8 mouse cellular contexts compared by ENCODE assay signal in genomic region chr13:17695898-17696580, GRCm38 (mm10). TPM values are rescaled to one million over a fixed set of nuclear protein-coding genes. Genes with fewer than 3 reads are reported as not detected.
DNase-seq lines count a peak whose midpoint lies in the region; ATAC-seq and TF ChIP-seq lines count a peak whose summit lies in the region.

No protein-coding gene starts in this region.

- ATAC-seq in kidney, embryonic 16.5 days (ENCODE audit: low FRiP score, low TSS enrichment), result no peak
- no peak for ATAC-seq in forebrain, postnatal 0 days
- no peak for ATAC-seq in midbrain, embryonic 11.5 days (ENCODE audit: low FRiP score)

- TF ChIP-seq CTCF in forebrain, postnatal 0 days (IDR thresholded peaks at IDR 0.05; ENCODE audit: low read depth), result no peak

- no peak for DNase-seq in kidney, adult 11 months
- DNase-seq in adipocyte (ENCODE audit: low spot score), result peak; percentile 36
- DNase-seq in forebrain, postnatal 0 days, result peak; percentile 41
- DNase-seq in midbrain, embryonic 11.5 days (ENCODE audit: low spot score, missing footprints), result peak; percentile 86
- no peak for DNase-seq in right cerebral cortex, postnatal 10 days (ENCODE audit: low spot score in 2 of 2)
- DNase-seq in adrenal gland, adult (ENCODE audit: inconsistent age in 2 of 2, low spot score in 1 of 2), result no peak
- no peak for DNase-seq in yolk sac, embryonic 10.5 days (ENCODE audit: low spot score)

- H3K4me1 ChIP-seq in kidney, embryonic 16.5 days (ENCODE audit: insufficient read depth, low read length), result peaks cover 15% of the 10 kb centered on the region; the same call in 1 of the 2 replicates
- H3K4me1 ChIP-seq in forebrain, postnatal 0 days (ENCODE audit: insufficient read depth), result peaks cover 3% of the 10 kb centered on the region; the same call in 1 of the 2 replicates
- H3K4me1 ChIP-seq in midbrain, embryonic 11.5 days (ENCODE audit: control insufficient read depth, insufficient read depth, low read length), result 0 out of 2 replicates have a peak, but pooled peaks cover 4% of the 10 kb centered on the region

- no peaks in the 10 kb centered on the region for H3K9me3 ChIP-seq in kidney, embryonic 16.5 days (ENCODE audit: low read length)
- H3K9me3 ChIP-seq in forebrain, postnatal 0 days (ENCODE audit: low read length), result no peaks in the 10 kb centered on the region
- H3K9me3 ChIP-seq in midbrain, embryonic 11.5 days (ENCODE audit: control insufficient read depth, low read length), result no peaks in the 10 kb centered on the region

- no peaks in the 10 kb centered on the region for H3K27me3 ChIP-seq in kidney, embryonic 16.5 days (ENCODE audit: insufficient read depth, low read length)
- H3K27me3 ChIP-seq in forebrain, postnatal 0 days (ENCODE audit: insufficient read depth, low read length), result no peaks in the 10 kb centered on the region
- H3K27me3 ChIP-seq in midbrain, embryonic 11.5 days (ENCODE audit: control insufficient read depth, insufficient read depth, low read length), result no peaks in the 10 kb centered on the region

- H3K36me3 ChIP-seq in kidney, embryonic 16.5 days (ENCODE audit: insufficient read depth, low read length), result no peaks in the 10 kb centered on the region
- no peaks in the 10 kb centered on the region for H3K36me3 ChIP-seq in forebrain, postnatal 0 days (ENCODE audit: insufficient read depth)
- no peaks in the 10 kb centered on the region for H3K36me3 ChIP-seq in midbrain, embryonic 11.5 days (ENCODE audit: control insufficient read depth, insufficient read depth, low read length)

- H3K4me2 ChIP-seq in kidney, embryonic 16.5 days (replicated peaks; ENCODE audit: low read depth, low read length), result peak overlapping the region; percentile 80
- peak overlapping the region; percentile 62 for H3K4me2 ChIP-seq in forebrain, postnatal 0 days (ENCODE audit: low read depth)
- H3K4me2 ChIP-seq in midbrain, embryonic 11.5 days, result peak overlapping the region; percentile 62

- H3K9ac ChIP-seq in kidney, embryonic 16.5 days (replicated peaks; ENCODE audit: low read length), result peak overlapping the region; percentile 92
- H3K9ac ChIP-seq in forebrain, postnatal 0 days, result peak overlapping the region; percentile 82
- peak overlapping the region; percentile 89 for H3K9ac ChIP-seq in midbrain, embryonic 11.5 days (ENCODE audit: low read length)

- H3K4me3 ChIP-seq in kidney, embryonic 16.5 days (ENCODE audit: low read length), result peak overlapping the region; percentile 87
- peak overlapping the region; percentile 79 for H3K4me3 ChIP-seq in forebrain, postnatal 0 days (ENCODE audit: low read depth, low read length)
- peak overlapping the region; percentile 79 for H3K4me3 ChIP-seq in midbrain, embryonic 11.5 days (ENCODE audit: low read depth, low read length)

- 12% methylated on average over 7 of the region's 7 CpGs for WGBS in kidney, embryonic 16.5 days
- 16% methylated on average over 7 of the region's 7 CpGs for WGBS in forebrain, postnatal 0 days
- WGBS in midbrain, embryonic 11.5 days, result 14% methylated on average over 7 of the region's 7 CpGs

- H3K27ac ChIP-seq in kidney, embryonic 16.5 days (ENCODE audit: low read length), result peak overlapping the region; percentile 98
- H3K27ac ChIP-seq in forebrain, postnatal 0 days (ENCODE audit: low read depth, low read length), result peak overlapping the region; percentile 95; the same call in 1 of the 2 replicates
- H3K27ac ChIP-seq in midbrain, embryonic 11.5 days (ENCODE audit: low read depth, low read length), result peak overlapping the region; percentile 74; the same call in 1 of the 2 replicates

RNA-seq across cellular contexts. Expression of gene Sugct, which starts 0.7 kb away (rescaled TPM):
- polyA plus RNA-seq in kidney, embryonic 16.5 days (2015; fragmentation: Nextera tagmentation; extraction: Ambion mirVana), result 16.0 and 17.5 TPM in 2 replicates
- 0.77 and 1.4 TPM in 2 replicates for total RNA-seq in forebrain, postnatal 0 days (2014; rRNA removed)
- polyA plus RNA-seq in forebrain, postnatal 0 days (2015; fragmentation: Nextera tagmentation; extraction: Ambion mirVana), result 1.7 and 2.1 TPM in 2 replicates
- 3.0 and 3.3 TPM in 2 replicates for polyA plus RNA-seq in midbrain, embryonic 11.5 days (2014; fragmentation: Nextera tagmentation; extraction: Ambion mirVana)

RNA-seq across cellular contexts. Expression of gene Mplkip, which starts 1.0 kb away (rescaled TPM):
- 39.5 and 48.4 TPM in 2 replicates for polyA plus RNA-seq in kidney, embryonic 16.5 days (2015; fragmentation: Nextera tagmentation; extraction: Ambion mirVana)
- total RNA-seq in forebrain, postnatal 0 days (2014; rRNA removed), result 15.2 and 20.1 TPM in 2 replicates
- polyA plus RNA-seq in forebrain, postnatal 0 days (2015; fragmentation: Nextera tagmentation; extraction: Ambion mirVana), result 32.0 and 37.0 TPM in 2 replicates
- polyA plus RNA-seq in midbrain, embryonic 11.5 days (2014; fragmentation: Nextera tagmentation; extraction: Ambion mirVana), result 59.5 and 60.0 TPM in 2 replicates

Comparison
In these comparisons a context has a peak if more than half of its experiments do, and no peak if none do; other contexts are left out.
1. DNase-seq: peak in adipocyte (single experiment), forebrain, postnatal 0 days (single experiment) and midbrain, embryonic 11.5 days (single experiment); none in kidney, adult 11 months (single experiment), right cerebral cortex, postnatal 10 days (0 of 2), adrenal gland, adult (0 of 2) and yolk sac, embryonic 10.5 days (single experiment).
2. Peak in every context shown above with its lines, with median percentiles within 50 percentile points of each other: H3K27ac ChIP-seq, H3K4me2 ChIP-seq, H3K4me3 ChIP-seq and H3K9ac ChIP-seq.